Mouse (Mus musculus) liver, adult 2 months (tissue): ENCODE measurements around the gene Arid3b.
"Not testable (repeated sequence)": the region's sequence is repeated elsewhere in the genome, so short reads cannot be mapped to it uniquely, and the experiment has no call there.

Experiments used
- CTCF ChIP-seq: fragments of 200-500 bp; IDR thresholded peaks from 2 replicates; pipeline ENCODE4 v1.5.1; 2011; ENCODE audit warnings: low read depth, low read length, control low read depth
- POLR2A ChIP-seq: fragments of 200-500 bp; IDR thresholded peaks from 2 replicates; pipeline ENCODE4 v1.6.1; 2011; ENCODE audit warnings: low read length, control low read depth; ENCODE audit not compliant: insufficient read depth; ENCODE audit errors: extremely low read depth

DNA sequence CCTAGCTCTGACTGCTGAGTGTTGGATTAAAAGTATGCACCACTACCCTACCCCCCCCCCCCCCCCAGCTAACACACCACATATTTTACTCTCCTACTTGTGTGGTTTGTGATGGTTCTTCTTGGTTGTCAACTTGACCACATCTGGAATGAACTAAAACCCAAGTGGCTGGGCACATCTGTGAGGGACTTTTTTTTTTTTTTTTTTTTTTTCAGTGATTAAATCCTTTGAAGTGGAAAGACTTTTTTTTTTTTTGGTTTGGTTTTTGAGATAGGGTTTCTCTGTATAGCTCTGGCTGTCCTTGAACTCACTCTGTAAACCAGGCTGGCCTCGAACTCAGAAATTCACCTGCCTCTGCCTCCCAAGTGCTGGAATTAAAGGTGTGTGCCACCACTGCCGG lies 45.2 kb upstream of the Arid3b start:
- TF ChIP-seq CTCF, POLR2A: not testable (repeated sequence)
